Mouse (Mus musculus) spleen, adult 2 months (tissue): ENCODE results near the gene Gm10644.

Experiments used
- CTCF ChIP-seq: fragments of 200-500 bp; IDR thresholded peaks from 2 replicates; pipeline ENCODE4 v1.5.1; 2011; ENCODE audit warnings: mild to moderate bottlenecking, inconsistent platforms; ENCODE audit not compliant: insufficient read depth, insufficient read length, insufficient replicate concordance; ENCODE audit errors: extremely low read depth
- POLR2A ChIP-seq: fragments of 200-500 bp; IDR thresholded peaks from 2 replicates; pipeline ENCODE4 v1.6.1; 2011; ENCODE audit warnings: low read depth, low read length, inconsistent platforms

GRCm38 (mm10) chr8:83901566-83902485, 53.2 kb downstream of the Gm10644 start:
- TF ChIP-seq POLR2A (no peak), CTCF (no peak)
